Mouse (Mus musculus): ENCODE data around the gene Myo1e.

DNA sequence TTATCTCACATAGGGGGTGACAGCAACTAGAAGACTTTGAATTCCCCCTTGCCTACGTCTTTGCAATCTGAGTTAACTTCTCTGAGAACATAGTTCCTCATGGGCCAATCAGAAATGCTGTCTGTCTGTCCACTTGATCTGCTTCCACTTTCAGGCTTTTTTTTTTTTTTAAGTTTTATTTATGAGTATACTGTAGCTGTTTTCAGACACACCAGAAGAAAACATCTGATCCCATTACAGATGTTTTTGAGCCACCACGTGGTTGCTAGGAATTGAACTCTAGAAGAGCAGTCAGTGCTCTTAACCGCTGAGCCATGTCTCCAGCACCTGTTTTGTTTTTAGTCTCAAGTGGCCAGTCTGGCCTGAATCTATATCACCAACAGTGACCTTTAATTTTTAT, 32.1 kb downstream of the Myo1e start:
- TF ChIP-seq POLR2A (IDR thresholded peaks at IDR 0.05; ENCODE audit: insufficient read depth, low read depth, low read length) (no peak), CTCF (IDR thresholded peaks at IDR 0.05) (no peak)
